Mouse (Mus musculus): ENCODE data around the gene Pdgfd.

DNA sequence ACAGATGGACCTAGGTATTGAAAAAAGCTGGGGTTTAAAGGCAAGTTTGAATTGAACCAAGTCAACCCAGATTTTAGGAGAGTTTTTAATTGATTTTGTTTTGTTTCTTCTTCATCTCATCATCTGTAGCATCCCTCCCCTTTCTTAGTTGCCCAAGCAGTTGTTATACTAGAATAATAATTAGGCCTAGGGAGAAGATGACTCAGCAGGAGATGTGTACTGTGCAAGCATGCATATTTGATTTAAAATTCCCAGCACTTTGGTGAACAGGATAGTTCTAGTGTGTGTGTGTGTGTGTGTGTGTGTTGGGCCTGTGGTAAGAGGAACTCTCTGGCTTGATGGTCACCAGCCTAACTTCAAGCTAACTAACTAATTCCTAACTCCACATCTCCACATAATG is 88.7 kb downstream of the Pdgfd start:
- TF ChIP-seq CTCF (IDR thresholded peaks at IDR 0.05; ENCODE audit: low read depth) (no peak), EP300 (IDR thresholded peaks at IDR 0.05; ENCODE audit: low read depth) (no peak)

All from liver, postnatal 0 days (tissue).